Mouse (Mus musculus) C2C12 (cell line): ENCODE results near the gene Tbce. TPM values are rescaled to one million over a fixed set of nuclear protein-coding genes. Genes with fewer than 3 reads are reported as not detected.

Source experiments
- H3K27me3 ChIP-seq: one replicate; pipeline ENCODE4 v1.6.1; 2011; ENCODE audit not compliant: control insufficient read depth, insufficient read depth, insufficient read length
- H3K36me3 ChIP-seq: one replicate; pipeline ENCODE4 v1.6.1; 2011; ENCODE audit not compliant: control insufficient read depth, insufficient read depth
- H3K4me3 ChIP-seq: one replicate; pipeline ENCODE4 v1.5.1; 2011; ENCODE audit warnings: mild to moderate bottlenecking, control low read depth; ENCODE audit not compliant: poor library complexity, insufficient read depth, severe bottlenecking
- H3K79me2 ChIP-seq: one replicate; pipeline ENCODE4 v1.6.1; 2011; ENCODE audit not compliant: control insufficient read depth, insufficient read depth
- H3K79me3 ChIP-seq: one replicate; pipeline ENCODE4 v1.6.1; 2011; ENCODE audit warnings: low read depth, control low read depth
- H3ac ChIP-seq: one replicate; pipeline ENCODE3; 2011; ENCODE audit warnings: low read depth; ENCODE audit not compliant: control insufficient read depth, insufficient read length
- CEBPB ChIP-seq: IDR thresholded peaks from one replicate; pipeline ENCODE4 v1.6.1; 2011; ENCODE audit warnings: low read depth, mild to moderate bottlenecking, control low read depth, moderate library complexity
- CTCF ChIP-seq: IDR thresholded peaks from one replicate; pipeline ENCODE4 v1.5.1; 2011; ENCODE audit not compliant: control insufficient read depth, insufficient read depth, insufficient read length
- FOSL1 ChIP-seq: IDR thresholded peaks from one replicate; pipeline ENCODE4 v1.8.0; 2011; ENCODE audit warnings: mild to moderate bottlenecking, low read length; ENCODE audit not compliant: poor library complexity, insufficient read depth, severe bottlenecking
- MAX ChIP-seq: IDR thresholded peaks from one replicate; pipeline ENCODE4 v1.6.1; 2011; ENCODE audit warnings: mild to moderate bottlenecking, control low read depth
- MYOD1 ChIP-seq: IDR thresholded peaks from one replicate; pipeline ENCODE4 v1.6.1; 2011; ENCODE audit warnings: low read depth; ENCODE audit not compliant: control insufficient read depth, insufficient read length
- MYOG ChIP-seq: IDR thresholded peaks from one replicate; pipeline ENCODE4 v1.6.1; 2011; ENCODE audit not compliant: control insufficient read depth, insufficient read length; ENCODE audit errors: extremely low read depth
- USF1 ChIP-seq: IDR thresholded peaks from one replicate; pipeline ENCODE4 v1.6.1; 2011; ENCODE audit warnings: low read depth, mild to moderate bottlenecking, control low read depth, moderate library complexity
- polyA plus RNA-seq: library from polyadenylated mRNA; unstranded; fragments of >200 nt; fragmentation: generic; extraction: Trizol; gene quantifications from one replicate; pipeline ENCODE4 v1.2.1, GENCODE M21; 2012; ENCODE audit warnings: missing spikeins

Gene Tbce
- polyA plus RNA-seq, 1 experiment = 17.2 TPM

DNA sequence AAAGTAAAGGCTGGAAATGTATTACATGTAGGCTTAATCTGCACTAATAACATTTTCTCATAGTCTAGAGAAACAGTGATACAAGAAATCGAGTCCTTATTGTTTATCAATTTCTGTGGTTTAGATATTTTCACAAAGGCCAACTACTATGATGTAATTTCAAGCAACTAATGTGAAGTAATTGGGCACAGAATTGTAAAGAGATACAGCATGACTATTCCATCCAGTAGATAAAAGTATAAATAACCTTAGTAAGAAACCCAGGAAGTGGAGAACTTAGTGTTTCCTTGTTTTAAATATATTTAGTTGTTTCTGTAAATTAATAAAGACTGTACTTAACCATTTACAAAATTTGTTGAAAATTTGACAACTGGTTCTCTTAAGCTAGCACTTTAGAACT is 69.6 kb downstream of the Tbce start:
- Histone ChIP-seq H3K36me3 (peaks cover 20% of the 10 kb centered on the region), H3K27me3 (no peaks in the 10 kb centered on the region), H3K4me3 (no peak overlapping the region), H3K79me3 (peaks cover 4% of the 10 kb centered on the region), H3ac (no peak overlapping the region), H3K79me2 (peaks cover 10% of the 10 kb centered on the region)
- no peak for TF ChIP-seq FOSL1
- TF ChIP-seq MAX = no peak
- TF ChIP-seq CTCF = no peak
- no peak for TF ChIP-seq USF1
- TF ChIP-seq MYOD1 = no peak
- TF ChIP-seq MYOG = no peak
- no peak for TF ChIP-seq CEBPB

GRCm38 (mm10) chr13:13968629-13969111 is 70.8 kb downstream of the Tbce start:
- H3K36me3 ChIP-seq = peaks cover 24% of the 10 kb centered on the region
- H3K79me3 ChIP-seq = peaks cover 13% of the 10 kb centered on the region
- TF ChIP-seq CEBPB (peak; percentile 91), MAX (no peak), FOSL1 (peak; percentile 4)
- no peaks in the 10 kb centered on the region for H3K27me3 ChIP-seq
- no peak overlapping the region for H3K4me3 ChIP-seq
- H3ac ChIP-seq = no peak overlapping the region
- H3K79me2 ChIP-seq = peaks cover 21% of the 10 kb centered on the region

- Histone ChIP-seq H3K27me3 (no peaks in the 10 kb centered on the region), H3K36me3 (peaks cover 20% of the 10 kb centered on the region), H3K4me3 (no peak overlapping the region), H3ac (no peak overlapping the region), H3K79me2 (peaks cover 46% of the 10 kb centered on the region), H3K79me3 (peaks cover 34% of the 10 kb centered on the region)
- no peak for TF ChIP-seq MYOD1
- no peak for TF ChIP-seq CTCF
- no peak for TF ChIP-seq FOSL1
- TF ChIP-seq USF1 = no peak
- no peak for TF ChIP-seq CEBPB
- TF ChIP-seq MAX = no peak
- TF ChIP-seq MYOG = no peak
Measured at GRCm38 (mm10) chr13:13966172-13966571, 73.3 kb downstream of the Tbce start.

- Histone ChIP-seq H3K27me3 (no peaks in the 10 kb centered on the region), H3K79me2 (peaks cover 53% of the 10 kb centered on the region), H3K36me3 (peaks cover 14% of the 10 kb centered on the region), H3K4me3 (no peak overlapping the region), H3K79me3 (peaks cover 40% of the 10 kb centered on the region), H3ac (no peak overlapping the region)
- TF ChIP-seq MYOG (no peak), MAX (no peak), CTCF (no peak), USF1 (no peak), CEBPB (no peak), FOSL1 (no peak), MYOD1 (no peak)
Measured at GRCm38 (mm10) chr13:13965388-13965964, 74.0 kb downstream of the Tbce start.

DNA sequence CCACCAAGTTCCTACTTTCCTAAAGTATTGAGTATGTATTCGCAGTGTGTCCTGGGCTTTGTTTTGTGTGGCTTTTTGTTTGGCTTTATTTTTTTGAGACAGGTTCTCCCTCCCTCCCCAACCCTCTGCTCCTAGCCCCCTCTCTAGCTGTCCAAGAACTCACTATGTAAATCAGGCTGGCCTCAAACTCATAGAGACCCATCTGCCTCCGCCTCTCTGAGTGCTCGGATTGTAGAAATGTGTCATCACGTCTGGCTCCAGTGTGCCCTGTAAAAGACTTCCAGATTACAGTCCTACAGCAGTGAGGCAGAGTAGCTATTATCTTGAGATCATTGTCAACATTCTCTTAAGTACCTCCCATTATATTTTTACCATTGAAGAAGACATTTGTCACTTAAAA is 78.4 kb downstream of the Tbce start:
- no peak overlapping the region for H3K4me3 ChIP-seq
- no peaks in the 10 kb centered on the region for H3K27me3 ChIP-seq
- TF ChIP-seq MYOG (no peak), CTCF (no peak), MYOD1 (no peak), USF1 (no peak), MAX (no peak), FOSL1 (no peak), CEBPB (no peak)
- H3K36me3 ChIP-seq = peaks cover 27% of the 10 kb centered on the region
- H3ac ChIP-seq = no peak overlapping the region
- peaks cover 73% of the 10 kb centered on the region for H3K79me3 ChIP-seq
- peaks cover 95% of the 10 kb centered on the region for H3K79me2 ChIP-seq

- no peak for TF ChIP-seq MAX
- no peak for TF ChIP-seq USF1
- TF ChIP-seq MYOD1 = no peak
- no peak for TF ChIP-seq MYOG
- TF ChIP-seq FOSL1 = no peak
- TF ChIP-seq CTCF = no peak
- TF ChIP-seq CEBPB = no peak
- Histone ChIP-seq H3K79me2 (peaks cover 97% of the 10 kb centered on the region), H3K27me3 (no peaks in the 10 kb centered on the region), H3K36me3 (peaks cover 27% of the 10 kb centered on the region), H3K79me3 (peaks cover 81% of the 10 kb centered on the region), H3K4me3 (no peak overlapping the region), H3ac (no peak overlapping the region)
Measured at GRCm38 (mm10) chr13:13960211-13960610, 79.2 kb downstream of the Tbce start.
